Mouse (Mus musculus) adrenal gland, postnatal 25 days (tissue): ENCODE measurements around the gene Cnga3. TPM values are rescaled to one million over a fixed set of nuclear protein-coding genes. Genes with fewer than 3 reads are reported as not detected.

Experiments
- DNase-seq: peaks from one replicate; pipeline ENCODE4 v3.0.0; 2021; ENCODE audit warnings: mixed read lengths
- long read RNA-seq: library from polyadenylated mRNA; stranded (forward); transcript quantifications from one replicate; pipeline ENCODE4 v2.0.0, GENCODE M21; 2021
- total RNA-seq: library from RNA; stranded (reverse); gene quantifications from 2 replicates; pipeline ENCODE4 v1.2.3, GENCODE M21; 2021

Gene Cnga3
- total RNA-seq = 1.7 and 2.9 TPM in 2 replicates
- long read RNA-seq, partial matches to known transcripts = 1 of 4 reads
- long read RNA-seq, other reads (novel, unspliced or antisense) = 0 of 4 reads

DNA sequence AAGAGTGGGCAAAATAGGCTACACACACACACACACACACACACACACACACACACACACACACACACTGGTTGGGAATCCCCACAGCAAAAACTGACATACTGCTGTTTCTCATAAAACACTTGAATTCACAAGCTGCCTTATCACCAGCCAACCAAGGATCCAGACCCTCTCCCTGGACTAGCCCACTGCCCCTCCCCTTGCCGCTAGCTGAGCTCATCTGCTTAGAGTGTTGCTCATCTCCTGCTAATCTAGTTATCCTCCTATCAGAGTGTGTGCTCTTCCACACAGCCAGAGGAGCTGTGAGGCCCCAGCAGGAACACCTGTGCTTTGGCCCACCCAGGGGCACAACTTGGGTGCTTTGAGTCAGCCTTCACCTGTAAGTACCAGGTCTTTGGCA is at the start of gene Cnga3:
TSS of gene Cnga3 (plus strand) at position 291 of the 400 bp plus-strand sequence.
- no peak for DNase-seq

DNA sequence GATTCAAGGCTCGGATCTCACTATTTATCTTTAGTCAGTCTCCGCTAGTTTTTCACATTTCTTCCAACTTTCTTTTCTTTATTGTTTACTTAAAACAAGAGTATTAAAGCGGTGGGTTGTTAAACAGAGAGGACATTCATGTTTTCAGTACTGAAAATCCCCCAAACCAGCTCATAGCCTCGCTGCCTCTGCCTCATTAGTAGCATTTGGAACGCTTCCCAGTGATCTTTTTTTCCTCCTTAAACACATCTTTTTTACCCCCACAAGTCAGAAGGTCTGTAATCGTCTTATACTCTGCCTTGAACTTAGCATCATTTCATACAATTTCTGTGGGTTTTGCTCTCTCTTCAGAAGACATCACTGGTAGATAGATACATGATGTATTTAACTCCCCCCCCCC is 48.2 kb upstream of the Cnga3 start:
- DNase-seq = no peak

DNA sequence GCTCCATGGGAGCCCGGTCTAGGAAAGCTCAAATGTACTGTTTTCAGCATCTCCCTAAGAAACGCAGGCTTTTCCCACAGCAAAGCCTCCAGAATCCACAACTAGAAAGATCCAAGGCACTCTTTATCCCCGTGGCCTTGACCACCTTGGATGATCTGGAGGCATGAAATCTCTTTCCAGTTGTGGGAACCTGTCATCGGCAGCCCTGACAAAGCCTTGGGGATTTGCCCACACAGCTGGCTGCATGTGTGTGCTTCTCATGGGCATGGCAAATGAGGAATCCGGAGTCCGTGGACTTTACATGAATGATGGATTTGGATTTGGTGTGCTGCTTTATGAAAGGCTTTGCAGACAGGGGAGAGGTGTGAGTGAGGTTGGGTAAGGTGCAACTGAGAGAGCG is 46.3 kb upstream of the Cnga3 start:
- DNase-seq = no peak

DNA sequence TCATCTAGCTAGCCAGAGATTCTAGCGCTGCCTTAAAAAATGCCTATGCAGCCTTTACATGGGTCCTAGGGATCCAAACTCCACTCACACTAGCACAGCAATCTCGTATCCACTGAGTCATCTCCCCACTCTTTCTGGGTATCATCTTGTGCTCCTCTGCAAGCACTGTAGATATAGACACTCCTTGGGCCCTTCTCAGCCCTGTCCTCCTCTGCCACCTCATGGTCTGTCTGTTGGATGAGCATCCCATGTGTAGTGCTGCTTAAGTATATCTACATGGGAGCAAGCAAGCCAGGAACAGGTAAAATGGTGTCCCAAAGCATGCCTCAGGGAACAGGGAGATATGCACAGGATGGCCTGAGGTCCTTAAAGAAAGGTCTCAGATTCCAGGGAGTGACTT is 36.4 kb upstream of the Cnga3 start:
- DNase-seq = no peak

DNA sequence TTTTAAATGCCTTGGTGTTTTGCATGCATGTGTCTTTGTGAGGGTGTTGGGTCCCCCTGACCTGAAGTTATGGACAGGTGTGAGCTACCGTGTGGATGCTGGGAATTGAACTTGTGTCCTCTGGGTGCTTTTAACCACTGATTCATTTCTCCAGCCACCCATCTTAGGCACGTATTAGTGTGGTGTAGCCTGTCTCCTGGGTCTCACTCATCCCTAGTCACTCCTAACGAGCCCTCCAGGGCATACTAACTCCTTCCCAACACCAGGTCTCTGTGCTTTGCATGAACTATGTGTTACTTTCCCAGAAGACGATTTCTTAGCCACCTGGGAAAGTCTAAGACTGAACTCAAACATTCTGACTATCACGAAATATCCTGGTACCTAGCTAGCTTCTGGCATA is 34.4 kb upstream of the Cnga3 start:
- no peak for DNase-seq

DNA sequence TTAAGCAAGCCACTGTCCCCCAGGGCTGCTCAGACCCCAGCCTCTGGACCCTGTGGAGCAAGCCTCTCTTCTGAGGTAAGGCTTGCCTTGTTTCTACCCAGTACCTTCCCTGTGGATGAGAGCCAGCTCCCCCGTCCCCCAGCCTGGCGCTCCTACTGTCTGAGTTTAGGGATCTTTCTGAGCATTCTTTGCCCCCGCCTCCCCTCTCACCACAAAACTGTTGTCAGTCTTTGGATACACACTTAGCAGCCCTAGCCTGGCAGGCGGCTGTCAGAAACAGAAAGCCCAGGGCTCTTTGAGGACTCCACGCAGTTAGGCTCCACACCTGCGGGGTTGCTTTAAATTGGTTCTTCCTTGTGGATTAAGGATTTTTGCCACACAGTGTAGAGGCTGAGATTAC is 27.2 kb upstream of the Cnga3 start:
- no peak for DNase-seq

DNA sequence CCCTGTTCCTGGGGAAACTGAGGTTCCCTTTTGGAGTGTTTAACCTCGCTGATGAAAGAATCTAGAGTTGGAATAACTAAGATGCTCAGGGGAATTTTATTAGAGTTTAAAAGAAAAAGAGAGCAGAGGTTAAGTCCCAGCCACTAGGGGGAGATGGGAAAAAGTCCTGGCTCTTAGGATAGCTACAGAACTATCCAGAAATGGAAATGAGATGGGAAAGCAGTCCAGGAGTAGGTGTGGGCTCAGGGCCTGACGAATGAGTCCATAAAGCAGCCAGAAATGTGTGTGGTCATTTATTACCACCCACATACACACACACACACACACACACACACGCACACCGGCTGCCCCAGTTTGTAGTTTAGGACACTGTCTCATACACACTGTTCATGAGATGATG is 19.6 kb upstream of the Cnga3 start:
- DNase-seq = no peak

DNA sequence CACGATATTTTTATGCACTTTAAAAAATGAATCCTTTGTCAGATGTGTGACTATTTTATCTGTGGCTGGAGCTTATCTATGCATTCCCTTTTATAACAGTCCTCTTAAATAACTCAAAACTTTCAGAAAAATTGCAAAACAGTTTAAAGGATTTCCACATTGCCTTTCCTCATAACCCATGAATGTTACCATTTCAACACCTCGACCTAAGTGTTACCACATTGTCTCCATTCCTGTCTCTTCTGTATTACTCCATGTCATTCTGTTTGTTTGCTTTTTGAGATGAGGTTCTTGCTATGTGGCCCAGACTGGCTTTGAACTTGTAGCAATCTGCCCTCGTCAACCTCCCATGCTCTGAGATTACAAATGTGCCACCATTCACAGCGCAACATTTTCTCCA is 12.8 kb upstream of the Cnga3 start:
- DNase-seq = no peak

DNA sequence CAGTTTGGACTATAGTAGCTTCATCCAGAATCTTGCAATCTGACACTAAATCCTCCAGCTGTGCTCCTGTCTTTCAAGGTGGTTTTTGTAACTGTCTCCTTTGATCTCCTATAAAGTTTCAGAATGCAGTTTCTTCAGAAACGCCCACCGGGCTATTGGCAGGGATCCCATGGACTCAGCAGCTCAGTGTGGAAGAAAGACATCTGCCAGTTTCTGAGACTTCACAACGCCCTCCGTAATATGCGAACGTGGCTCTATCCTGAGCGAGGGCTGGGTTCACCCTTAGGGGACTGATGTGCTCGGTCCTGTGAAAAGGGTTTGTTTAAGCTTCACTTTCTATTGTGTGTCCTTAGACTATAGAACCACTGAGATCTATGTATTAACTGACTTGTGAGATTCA is 6.5 kb upstream of the Cnga3 start:
- DNase-seq = no peak

DNA sequence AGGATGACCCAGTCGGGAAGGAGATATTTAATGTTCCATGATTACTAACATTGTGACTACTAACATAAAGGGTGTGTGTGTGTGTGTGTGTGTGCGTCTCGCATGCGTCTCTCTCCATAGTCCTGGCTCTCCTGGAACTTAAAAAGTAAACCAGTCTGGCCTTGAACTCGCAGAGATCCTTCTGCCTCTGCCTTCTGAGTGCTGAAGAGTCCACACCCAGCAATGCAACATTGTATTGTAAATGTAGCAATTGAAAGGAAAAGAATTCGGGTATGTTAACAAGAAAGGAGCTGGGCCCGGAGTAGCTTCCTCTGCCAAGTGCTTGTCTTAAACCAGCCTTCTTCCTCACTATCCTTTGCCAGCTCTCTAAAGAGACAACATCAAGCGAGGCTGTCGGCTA is 1.9 kb upstream of the Cnga3 start:
- DNase-seq = no peak

DNA sequence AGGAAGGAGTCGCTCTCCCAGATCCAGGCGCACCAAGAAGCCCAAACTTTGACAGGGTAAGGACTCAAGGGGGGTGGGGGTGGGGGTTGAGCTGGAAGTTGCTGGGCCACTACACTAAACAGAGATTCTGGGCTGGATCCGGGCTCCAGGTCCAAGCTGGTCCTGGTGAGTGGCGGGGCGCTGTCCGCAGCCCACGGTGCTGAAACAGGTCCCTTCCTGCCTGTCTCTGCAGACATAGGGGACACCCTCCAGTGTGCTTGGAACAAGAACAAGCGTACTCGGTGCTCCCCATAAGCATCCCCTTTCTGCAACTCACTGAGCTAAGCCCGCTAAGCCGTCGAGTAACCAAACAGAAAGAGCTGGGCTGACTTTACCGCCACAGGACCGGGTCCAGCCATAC is 4.2 kb downstream of the Cnga3 start:
- DNase-seq = peak; percentile 71

DNA sequence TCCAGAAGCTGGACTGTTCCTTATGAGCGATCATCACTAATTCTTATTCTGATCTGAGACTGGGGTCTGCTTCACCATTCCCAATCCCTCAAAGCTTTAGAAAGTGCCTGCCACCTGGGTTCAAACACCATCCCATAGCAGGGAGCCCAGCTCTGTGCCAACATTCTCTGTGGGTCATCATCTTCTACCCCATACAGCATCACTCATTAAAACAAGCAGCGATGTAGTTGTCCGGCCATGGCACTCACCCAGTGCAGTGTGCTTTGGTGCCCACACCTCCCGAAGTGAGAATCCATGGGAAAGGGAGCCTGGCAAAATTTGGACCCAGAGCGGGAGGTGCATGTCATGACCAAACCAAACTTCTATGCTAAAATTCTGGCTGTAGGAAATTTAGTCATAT is 5.4 kb downstream of the Cnga3 start:
- DNase-seq = no peak

DNA sequence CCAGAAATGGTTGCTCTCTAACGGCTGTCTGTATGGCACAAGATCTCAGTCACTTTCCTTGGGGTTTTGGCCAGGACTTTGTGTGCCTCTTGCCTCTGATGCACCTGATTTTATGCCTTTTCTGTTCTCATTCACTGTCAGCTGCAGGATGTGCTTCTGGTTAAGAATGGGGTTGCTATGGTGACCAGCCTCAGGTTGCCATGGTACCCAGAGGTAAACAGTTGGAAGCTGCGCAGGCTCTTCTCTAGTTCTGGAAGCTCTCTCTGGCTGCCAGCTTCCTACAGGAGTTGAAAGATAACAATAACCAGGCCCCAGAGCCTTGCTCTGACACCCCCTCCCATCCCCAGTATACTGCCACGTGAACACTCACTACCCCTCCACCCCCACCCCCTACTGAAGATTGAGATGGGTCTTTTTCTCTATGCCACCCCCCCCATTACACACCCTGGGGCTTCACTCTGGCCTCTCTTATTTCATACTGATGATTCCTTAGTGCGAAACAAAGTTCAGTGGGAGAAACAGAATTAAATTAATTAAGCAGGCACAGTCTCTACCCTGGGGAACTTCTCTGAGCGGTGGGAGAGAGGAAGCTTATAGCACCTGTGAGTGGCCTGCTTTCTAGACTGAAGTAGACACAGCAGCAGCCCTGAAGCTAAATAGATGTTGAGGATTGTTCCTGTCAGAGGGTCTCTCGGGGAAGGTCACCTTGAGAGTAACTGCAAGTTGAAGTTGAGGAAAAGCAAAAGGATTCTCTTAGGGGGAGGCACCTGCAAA is 6.1 kb downstream of the Cnga3 start:
- no peak for DNase-seq

DNA sequence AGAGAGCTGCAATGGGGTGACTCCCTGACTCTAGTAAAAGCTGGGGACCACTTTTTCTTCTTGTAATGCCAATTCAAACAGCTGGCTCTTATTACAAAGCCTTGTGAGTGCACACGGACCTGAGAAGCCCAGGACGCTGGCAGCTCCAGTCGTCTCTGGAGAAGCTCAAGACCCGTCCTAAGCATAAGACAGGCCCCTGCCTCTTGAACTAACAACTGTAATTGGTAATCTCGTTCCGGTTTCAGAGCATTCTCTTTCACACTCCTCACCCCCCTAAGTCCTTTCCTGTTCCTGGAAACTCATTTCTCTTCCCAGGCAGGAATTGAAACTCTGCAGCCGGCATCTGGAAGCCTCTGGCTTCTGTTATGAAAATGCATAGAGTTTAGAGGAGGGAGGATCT is 7.8 kb downstream of the Cnga3 start:
- DNase-seq = no peak

DNA sequence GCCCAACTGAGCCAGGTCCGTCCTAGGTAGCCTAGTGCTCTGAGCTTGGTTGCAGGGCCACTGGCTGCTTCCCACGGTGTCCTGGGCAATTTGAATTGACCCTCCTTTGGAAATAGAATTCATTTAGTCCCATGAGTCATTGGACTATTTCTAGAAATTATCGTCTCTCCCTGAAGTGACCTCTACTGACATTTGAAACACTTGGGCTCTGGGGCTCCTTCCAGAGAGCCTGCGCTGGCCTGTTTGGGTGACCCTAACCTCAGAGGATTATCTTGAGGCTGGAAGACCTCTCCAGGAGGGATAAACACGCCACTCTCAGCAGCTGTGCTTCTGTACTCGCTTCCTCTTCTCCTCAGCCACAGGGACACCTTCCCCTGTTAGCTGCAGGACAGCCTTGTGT is 16.2 kb downstream of the Cnga3 start:
- DNase-seq = no peak

DNA sequence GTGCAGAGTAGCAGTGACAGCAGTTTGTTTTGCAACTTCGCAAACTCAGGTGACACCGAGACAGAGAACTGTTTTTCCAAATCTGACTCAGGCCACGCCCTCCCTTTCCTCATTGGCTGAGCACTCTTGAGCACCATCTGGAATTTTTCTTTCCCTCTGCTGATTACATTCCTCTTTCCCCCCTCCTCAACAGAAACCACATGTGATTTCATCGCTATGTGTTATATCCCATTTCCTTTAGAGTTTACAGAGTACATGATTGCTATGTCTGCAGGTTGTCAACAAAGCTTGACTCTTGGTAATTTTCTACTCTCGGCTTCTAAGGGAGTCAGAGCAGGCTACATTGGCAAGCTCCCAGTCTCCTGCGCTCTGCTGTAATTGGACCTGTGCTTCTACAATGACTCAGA is 17.1 kb downstream of the Cnga3 start:
- no peak for DNase-seq

DNA sequence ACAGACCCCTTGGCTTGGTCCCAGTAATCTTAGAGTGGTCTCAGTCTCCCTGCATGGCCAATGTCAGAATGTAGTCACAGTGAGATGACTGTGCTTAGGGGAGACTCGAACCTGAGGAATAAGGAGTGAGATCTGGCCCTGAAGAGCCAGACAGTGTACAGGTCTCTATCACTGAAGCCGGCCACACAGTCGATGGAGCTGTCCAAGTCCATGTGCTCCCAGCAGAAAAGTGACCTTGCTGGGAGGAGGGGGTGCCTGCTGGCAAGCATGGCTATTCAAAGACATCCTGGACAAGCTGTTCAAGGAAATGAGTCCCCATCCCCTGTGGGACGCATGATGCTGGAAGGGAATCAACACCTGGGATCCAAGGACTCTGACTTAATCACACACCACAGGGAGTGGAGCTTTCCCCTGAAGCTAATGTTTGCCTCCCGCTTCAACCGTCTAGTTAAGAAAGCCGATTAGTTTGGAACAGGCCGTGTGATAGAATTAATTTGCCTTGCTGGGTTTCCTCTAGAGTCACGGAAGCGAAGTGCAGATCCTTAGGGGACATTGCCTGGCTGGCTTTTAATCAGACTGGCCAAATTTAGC is 24.9 kb downstream of the Cnga3 start:
- DNase-seq = no peak

DNA sequence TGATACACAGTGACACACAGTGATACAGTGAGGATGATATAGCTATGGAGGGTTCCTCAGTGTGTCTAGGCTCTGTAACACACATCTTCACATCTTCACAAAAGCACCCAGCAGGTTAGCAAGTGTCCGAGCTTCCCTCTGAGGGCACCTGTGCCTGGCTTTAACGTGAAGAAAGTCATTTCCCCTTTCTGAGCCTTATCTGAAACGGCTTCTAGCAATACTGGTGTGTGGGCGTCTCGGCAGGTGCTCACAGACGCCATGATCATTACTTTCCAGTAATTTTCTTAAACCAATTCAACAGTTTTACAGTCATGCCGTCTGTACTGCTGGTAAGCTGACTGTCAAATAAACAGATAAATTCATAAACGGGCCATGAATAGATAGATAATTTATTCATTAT is 28.0 kb downstream of the Cnga3 start:
- no peak for DNase-seq

DNA sequence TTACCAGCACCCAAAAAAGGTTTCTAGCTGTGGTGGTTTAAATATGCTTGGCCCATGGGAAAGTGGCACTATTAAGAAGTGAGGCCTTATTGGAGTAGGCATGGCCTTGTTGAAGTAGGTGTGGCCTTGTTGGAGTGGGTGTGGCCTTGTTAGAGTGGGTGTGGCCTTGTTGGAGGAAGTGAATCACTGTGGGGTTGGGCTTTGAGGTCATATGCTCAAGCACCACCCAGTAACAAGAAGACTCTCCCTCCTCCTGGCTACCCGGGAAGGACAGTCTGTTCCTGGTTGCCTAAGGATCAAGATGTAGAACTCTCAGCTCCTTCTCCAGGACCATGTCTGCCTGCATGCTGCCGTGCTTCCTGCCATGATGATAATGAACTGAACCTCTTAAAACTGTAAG is 32.2 kb downstream of the Cnga3 start:
- DNase-seq = no peak

DNA sequence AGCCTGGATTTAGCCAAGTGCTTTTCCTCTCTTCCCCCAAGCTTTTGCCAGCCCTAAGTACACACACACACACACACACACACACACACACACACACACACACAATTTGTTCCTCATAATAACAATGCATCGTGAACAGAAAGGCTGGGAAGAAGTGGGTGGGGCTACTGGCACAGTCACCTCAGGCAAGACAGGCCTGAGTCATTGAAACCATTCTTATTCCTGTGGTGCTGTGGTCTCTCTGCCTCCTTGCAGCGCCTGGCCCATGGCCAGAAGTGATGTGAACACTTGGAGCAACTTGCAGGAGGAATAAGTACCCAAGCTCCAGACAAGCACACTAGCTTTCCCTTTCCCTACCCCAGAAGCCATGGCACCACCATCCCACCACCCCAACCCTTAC is 34.2 kb downstream of the Cnga3 start:
- no peak for DNase-seq

DNA sequence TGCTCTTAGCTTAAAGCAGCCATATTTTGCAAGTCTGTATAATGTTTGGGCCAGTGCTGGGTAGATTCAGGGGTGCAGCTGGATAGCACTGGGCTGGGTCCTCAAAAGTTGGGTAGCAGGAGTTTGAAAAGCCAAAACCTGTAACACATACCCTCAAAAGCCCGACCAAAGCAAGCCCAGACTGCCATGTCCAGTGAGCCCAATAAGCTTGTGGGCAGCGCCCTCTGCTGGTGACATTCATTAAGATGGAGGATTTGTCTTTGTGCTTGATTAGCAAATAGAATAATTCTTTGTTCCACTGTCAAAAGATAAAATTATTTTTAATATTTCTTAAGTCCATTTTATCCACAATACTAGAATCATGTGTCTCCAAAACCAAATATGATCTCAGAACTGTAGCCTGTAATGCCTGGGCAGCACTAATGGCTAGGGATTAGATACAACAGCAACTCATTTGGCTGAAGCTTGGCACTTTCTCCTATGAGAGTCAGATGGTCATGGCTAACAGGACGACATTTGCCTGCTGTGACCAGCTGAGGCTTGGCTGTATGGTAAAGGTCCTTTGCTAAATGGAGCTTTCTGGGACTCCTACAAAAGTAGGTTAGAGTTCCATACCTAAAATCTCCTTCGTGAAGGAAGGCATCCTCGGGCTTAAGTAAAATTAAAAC is 36.5 kb downstream of the Cnga3 start:
- DNase-seq = peak; percentile 84

DNA sequence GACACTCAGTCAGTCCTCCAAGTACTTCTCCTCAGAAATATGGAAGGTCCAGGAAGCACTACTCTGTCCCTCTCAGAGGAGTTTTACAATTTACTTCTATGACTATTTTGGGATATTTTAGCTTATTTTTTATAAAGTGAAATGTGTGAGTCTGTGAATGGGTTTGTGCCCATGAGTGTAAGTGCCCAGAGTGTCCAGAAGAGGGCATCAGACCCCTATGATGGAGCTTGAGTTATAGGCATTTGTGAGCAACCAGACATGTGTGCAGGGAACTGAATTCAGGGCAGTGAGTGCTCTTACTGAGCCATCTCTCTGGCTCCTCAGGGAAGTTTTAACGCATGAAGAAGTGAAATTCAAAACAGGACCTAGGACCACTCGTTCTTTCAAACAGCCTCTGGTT is 44.2 kb downstream of the Cnga3 start:
- no peak for DNase-seq

DNA sequence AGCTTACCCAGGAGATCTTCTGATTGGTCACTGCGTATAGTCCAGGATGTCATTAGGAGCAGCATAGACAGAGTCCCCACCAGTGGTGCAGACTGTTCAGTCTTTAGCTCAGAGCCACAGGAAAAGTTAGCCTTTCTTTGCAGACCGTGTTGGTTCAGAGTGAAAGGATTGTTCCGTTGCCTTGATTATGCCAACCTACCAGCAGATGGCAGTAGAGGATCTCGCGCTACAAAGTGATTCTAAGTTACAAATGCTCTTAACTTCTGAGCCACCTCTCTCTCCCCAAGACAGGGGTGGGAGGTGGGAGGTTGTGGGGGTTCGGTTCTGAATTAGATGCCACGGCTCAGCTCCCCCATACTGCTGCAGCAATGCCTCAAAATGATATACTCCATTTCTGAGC is 58.2 kb downstream of the Cnga3 start:
- DNase-seq = peak; percentile 42

DNA sequence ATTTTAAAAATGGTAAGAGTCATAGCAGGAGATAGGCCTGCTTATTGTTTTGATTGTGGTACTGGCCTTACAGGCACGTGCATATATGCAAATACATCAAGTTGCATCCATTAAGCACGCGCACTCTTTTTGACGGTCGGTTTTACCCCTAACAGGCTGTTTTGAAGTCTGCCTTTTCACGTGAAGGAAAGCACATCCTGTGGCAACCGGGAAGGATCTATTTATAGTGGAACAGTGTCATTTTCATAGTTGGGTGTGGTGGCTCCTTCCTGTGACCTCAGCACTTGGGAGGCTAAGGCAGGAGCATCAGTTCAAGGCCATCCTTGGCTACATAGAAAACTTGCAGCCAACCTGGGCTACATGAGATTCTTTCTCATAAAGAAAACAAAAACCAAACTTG is 72.3 kb downstream of the Cnga3 start:
- no peak for DNase-seq
